Mouse (Mus musculus) neural tube, embryonic 15.5 days (tissue): Measurements from ENCODE around the gene Ushbp1. TPM values are rescaled to one million over a fixed set of nuclear protein-coding genes. Genes with fewer than 3 reads are reported as not detected.
A peak's percentile ranks its signal among the peaks of the same experiment; 100 is the strongest.

ENCODE experiments used
- ATAC-seq: fragments of 200-750 bp; cut with Nextera tagmentation; 2 replicates; pipeline ENCODE4 v1.8.0; 2017; ENCODE audit warnings: mild to moderate bottlenecking, moderate TSS enrichment, moderate library complexity; ENCODE audit not compliant: low FRiP score
- H3K27ac ChIP-seq: fragments of 300-500 bp; sonication (generic); replicated peaks from 2 replicates; pipeline ENCODE4 v1.5.1; 2015; ENCODE audit warnings: mild to moderate bottlenecking, inconsistent platforms
- H3K27me3 ChIP-seq: fragments of 300-500 bp; sonication (generic); replicated peaks from 2 replicates; pipeline ENCODE4 v1.6.1; 2015; ENCODE audit warnings: inconsistent platforms
- H3K36me3 ChIP-seq: fragments of 300-500 bp; sonication (generic); 2 replicates; pipeline ENCODE4 v1.6.1; 2015; ENCODE audit warnings: inconsistent platforms
- H3K4me1 ChIP-seq: fragments of 300-500 bp; sonication (generic); 2 replicates; pipeline ENCODE4 v1.6.1; 2015; ENCODE audit warnings: inconsistent platforms
- H3K4me2 ChIP-seq: fragments of 300-500 bp; sonication (generic); 2 replicates; pipeline ENCODE4 v1.6.1; 2015; ENCODE audit warnings: inconsistent platforms, mild to moderate bottlenecking, moderate library complexity
- H3K4me3 ChIP-seq: fragments of 300-500 bp; sonication (generic); replicated peaks from 2 replicates; pipeline ENCODE4 v1.5.1; 2015; ENCODE audit warnings: mild to moderate bottlenecking, inconsistent platforms
- H3K9ac ChIP-seq: fragments of 300-500 bp; sonication (generic); replicated peaks from 2 replicates; pipeline ENCODE4 v1.6.1; 2015; ENCODE audit warnings: mild to moderate bottlenecking, inconsistent platforms
- H3K9me3 ChIP-seq: fragments of 300-500 bp; sonication (generic); replicated peaks from 2 replicates; pipeline ENCODE4 v1.6.1; 2016; ENCODE audit warnings: inconsistent platforms
- WGBS: fragments of 180-500 bp; shearing (Covaris S2); methylation state at CpG from one replicate; pipeline ENCODE4 v1.1.7; 2015; ENCODE audit warnings: mixed read lengths; 5-methylcytosine and 5-hydroxymethylcytosine counted together
- polyA plus RNA-seq: library from polyadenylated mRNA; unstranded; fragments of >200 nt; fragmentation: Nextera tagmentation; extraction: Ambion mirVana; gene quantifications from 2 replicates; pipeline ENCODE4 v1.2.1, GENCODE M21; 2015

The Ushbp1 gene
- polyA plus RNA-seq, 1 experiment from 2014 or later = 7.0 TPM

DNA sequence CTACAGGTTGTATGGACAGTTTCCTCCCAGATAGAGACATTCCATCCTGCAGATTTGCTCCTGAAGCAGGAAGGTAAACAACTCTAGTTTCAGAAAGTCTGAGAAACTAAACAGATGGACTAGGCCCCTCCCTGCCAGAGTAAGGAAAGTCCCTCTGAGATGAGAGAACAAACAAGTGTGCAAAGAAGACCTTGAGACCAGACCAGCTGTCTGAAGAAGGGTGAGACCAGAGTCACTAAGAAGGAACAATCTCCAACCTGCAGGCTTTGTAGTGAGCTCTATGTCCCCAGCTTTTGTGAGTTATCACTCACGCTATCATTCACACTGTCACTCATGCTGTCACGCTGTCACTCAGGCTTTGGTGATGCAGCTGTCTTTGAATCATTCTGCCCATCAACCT is 3.9 kb downstream of the Ushbp1 start:
- Histone ChIP-seq H3K9me3 (no peaks in the 10 kb centered on the region), H3K27me3 (no peaks in the 10 kb centered on the region), H3K4me3 (no peak overlapping the region), H3K9ac (no peak overlapping the region), H3K4me2 (no peak overlapping the region), H3K4me1 (peaks cover 5% of the 10 kb centered on the region; the same call in 1 of the 2 replicates), H3K27ac (no peak overlapping the region), H3K36me3 (no peaks in the 10 kb centered on the region)
- WGBS = 94% methylated on average over 2 of the region's 2 CpGs
- no peak for ATAC-seq

DNA sequence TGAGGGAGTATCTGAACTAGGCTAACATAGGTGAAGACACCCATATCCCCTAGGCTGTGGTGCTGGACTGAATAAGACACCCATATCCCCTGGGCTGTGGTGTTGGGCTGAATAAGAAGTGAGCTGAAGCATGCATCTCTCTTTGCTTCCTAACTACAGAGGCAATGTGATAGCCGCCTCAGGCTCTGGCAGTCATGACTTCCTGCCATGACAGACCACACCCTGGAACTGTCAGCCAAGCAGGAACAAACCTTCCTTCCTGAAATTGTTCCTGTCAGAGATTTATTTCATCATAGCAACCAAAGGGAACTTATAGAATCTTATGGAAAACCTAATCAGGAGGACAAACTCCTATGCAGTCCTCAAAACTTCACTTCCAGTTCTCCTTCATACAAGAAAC is 7.3 kb downstream of the Ushbp1 start:
- no peaks in the 10 kb centered on the region for H3K9me3 ChIP-seq
- no peaks in the 10 kb centered on the region for H3K4me1 ChIP-seq
- H3K9ac ChIP-seq = no peak overlapping the region
- WGBS = 85% methylated on average over 1 of the region's 1 CpGs
- no peak for ATAC-seq
- no peak overlapping the region for H3K4me3 ChIP-seq
- no peaks in the 10 kb centered on the region for H3K27me3 ChIP-seq
- H3K36me3 ChIP-seq = no peaks in the 10 kb centered on the region
- H3K4me2 ChIP-seq = no peak overlapping the region
- no peak overlapping the region for H3K27ac ChIP-seq

DNA sequence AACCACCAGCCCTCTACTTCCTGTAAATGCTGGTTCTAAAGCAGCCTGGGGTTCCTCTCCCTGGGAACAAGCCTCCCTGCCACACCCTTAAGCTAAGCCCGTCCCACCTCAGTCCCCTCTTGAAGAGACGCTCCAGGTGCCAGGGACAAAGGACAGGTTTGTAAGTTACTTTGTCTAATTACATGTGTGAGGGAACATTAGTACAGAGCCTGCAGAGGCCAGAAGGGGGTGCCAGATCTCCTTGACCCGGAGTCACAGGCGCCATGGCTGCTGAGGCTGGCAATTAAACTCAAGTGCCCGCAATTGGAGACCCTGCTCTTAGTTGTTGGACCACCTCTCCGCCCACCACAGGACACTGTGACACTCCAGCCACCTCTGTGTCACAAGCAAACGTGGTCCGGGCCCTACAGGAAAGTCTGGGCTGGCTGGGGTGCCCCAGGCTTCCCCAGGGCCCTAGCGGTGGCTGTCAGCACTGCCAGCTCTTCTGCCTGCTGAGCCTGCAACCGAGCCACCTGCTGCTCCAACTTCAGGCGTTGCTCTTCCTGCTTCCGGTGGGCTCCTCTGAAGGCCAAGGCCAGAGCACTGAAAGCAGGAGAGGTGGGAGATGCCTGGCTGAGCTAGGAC is 10.3 kb downstream of the Ushbp1 start:
- Histone ChIP-seq H3K36me3 (no peaks in the 10 kb centered on the region), H3K4me1 (peaks cover 19% of the 10 kb centered on the region), H3K4me3 (no peak overlapping the region), H3K9ac (no peak overlapping the region), H3K27ac (no peak overlapping the region), H3K4me2 (no peak overlapping the region), H3K9me3 (no peaks in the 10 kb centered on the region), H3K27me3 (no peaks in the 10 kb centered on the region)
- WGBS = 71% methylated on average over 12 of the region's 12 CpGs
- ATAC-seq = no peak

DNA sequence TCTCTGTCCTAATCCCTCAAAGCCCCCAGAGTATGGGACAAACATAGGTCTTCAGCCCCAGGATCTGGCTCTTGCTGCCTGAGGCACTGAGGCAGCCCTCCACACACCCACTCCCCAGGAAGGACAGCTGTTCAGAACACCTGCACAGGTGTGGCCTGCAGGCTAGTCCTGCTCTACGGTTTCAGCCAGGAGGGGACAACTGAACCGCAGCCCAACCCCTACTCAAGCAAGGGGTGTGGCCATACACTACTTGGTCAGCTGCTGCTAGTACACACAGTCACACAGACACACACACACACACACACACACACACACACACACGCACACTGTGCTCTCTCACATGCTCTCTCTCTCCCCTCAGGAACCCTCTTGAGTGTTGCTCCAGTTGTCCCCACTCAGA is 11.7 kb downstream of the Ushbp1 start:
- WGBS = 60% methylated on average over 3 of the region's 3 CpGs
- no peak for ATAC-seq

GRCm38 (mm10) chr8:71383396-71383795 is 12.2 kb downstream of the Ushbp1 start:
- no peak overlapping the region for H3K4me3 ChIP-seq
- no peak for ATAC-seq
- H3K27ac ChIP-seq = no peak overlapping the region
- no peaks in the 10 kb centered on the region for H3K36me3 ChIP-seq
- no peaks in the 10 kb centered on the region for H3K27me3 ChIP-seq
- H3K4me2 ChIP-seq = 0 out of 2 replicates have a peak overlapping the region, but pooled peaks have one; percentile 99
- H3K9me3 ChIP-seq = no peaks in the 10 kb centered on the region
- 14% methylated on average over 12 of the region's 12 CpGs for WGBS
- no peak overlapping the region for H3K9ac ChIP-seq
- H3K4me1 ChIP-seq = peaks cover 38% of the 10 kb centered on the region

More for the DNA sequence above, 11.7 kb downstream of the Ushbp1 start:
- Histone ChIP-seq H3K27ac (no peak overlapping the region), H3K36me3 (no peaks in the 10 kb centered on the region), H3K4me3 (no peak overlapping the region), H3K27me3 (no peaks in the 10 kb centered on the region), H3K4me2 (no peak overlapping the region), H3K4me1 (peaks cover 33% of the 10 kb centered on the region), H3K9ac (no peak overlapping the region), H3K9me3 (no peaks in the 10 kb centered on the region)

DNA sequence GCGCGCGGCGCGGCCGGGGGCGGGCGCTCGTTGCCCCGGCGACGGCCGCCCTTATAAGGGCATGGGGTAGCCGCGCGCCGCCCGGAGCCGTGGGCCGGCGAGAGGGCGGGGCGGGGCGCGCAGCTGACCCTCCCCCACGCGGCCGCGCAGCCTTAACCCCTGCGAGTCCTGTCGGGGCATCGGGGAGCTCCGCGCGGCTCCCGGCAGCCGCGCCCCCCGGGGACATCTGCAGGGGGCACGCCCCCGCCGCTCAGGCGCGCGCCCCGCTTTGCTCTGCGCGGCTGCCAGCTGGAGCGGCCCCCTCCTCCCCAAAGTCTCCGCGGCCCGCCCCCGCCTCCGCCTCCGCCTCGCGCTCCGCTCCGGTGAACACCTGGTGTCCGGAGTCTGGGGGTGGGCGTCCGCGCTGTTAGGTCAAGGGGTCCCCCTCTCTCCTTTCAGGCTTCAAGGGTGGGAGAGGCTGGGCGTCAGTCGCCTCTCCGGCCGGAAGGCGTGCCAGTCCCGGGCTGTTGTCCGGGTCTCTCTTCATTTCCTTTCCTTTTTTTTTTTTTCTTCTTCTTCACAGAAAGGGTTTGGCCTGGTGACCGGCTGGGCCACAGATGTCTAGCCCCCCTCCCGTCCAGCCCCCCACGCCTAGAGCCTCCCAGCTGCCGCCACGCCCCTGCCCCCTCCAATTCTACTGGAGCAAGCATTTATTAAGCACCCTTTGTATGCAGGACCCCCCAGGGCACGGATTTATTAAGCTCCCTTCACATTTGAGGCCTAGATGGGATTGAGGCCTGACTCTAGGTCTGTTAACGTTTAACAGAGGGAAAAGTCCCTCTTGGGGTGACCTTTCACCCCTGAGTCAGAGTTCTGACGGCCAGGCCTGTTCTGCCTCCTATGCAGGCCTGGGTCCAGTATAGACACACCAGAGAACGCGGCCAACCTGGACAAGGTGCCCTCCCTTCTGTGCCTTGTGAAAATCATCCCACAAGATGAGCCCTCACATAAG is 13.3 kb downstream of the Ushbp1 start:
- Histone ChIP-seq H3K4me1 (peaks cover 42% of the 10 kb centered on the region), H3K27ac (peak overlapping the region; percentile 81), H3K4me3 (peak overlapping the region; percentile 70), H3K9ac (peak overlapping the region; percentile 72), H3K36me3 (peaks cover 3% of the 10 kb centered on the region; the same call in 1 of the 2 replicates), H3K4me2 (peak overlapping the region; percentile 99), H3K27me3 (no peaks in the 10 kb centered on the region), H3K9me3 (no peaks in the 10 kb centered on the region)
- ATAC-seq = peak; percentile 86
- 1% methylated on average over 60 of the region's 80 CpGs for WGBS

GRCm38 (mm10) chr8:71381421-71381970 is 14.1 kb downstream of the Ushbp1 start, which contains the start of gene Nr2f6:
Nr2f6 (minus strand) TSS chr8:71381960.
- peaks cover 48% of the 10 kb centered on the region for H3K4me1 ChIP-seq
- under 1% methylated on average over 80 of the region's 89 CpGs for WGBS
- peak within 1 kb of the TSS; percentile 72 for H3K9ac ChIP-seq
- peak within 1 kb of the TSS; percentile 70 for H3K4me3 ChIP-seq
- peaks cover 7% of the 10 kb centered on the region; the same call in 1 of the 2 replicates for H3K36me3 ChIP-seq
- no peaks in the 10 kb centered on the region for H3K27me3 ChIP-seq
- no peaks in the 10 kb centered on the region for H3K9me3 ChIP-seq
- H3K27ac ChIP-seq = peak within 1 kb of the TSS; percentile 81
- H3K4me2 ChIP-seq = peak within 1 kb of the TSS; percentile 99
- ATAC-seq = peak; percentile 56; the same call in 1 of the 2 replicates

DNA sequence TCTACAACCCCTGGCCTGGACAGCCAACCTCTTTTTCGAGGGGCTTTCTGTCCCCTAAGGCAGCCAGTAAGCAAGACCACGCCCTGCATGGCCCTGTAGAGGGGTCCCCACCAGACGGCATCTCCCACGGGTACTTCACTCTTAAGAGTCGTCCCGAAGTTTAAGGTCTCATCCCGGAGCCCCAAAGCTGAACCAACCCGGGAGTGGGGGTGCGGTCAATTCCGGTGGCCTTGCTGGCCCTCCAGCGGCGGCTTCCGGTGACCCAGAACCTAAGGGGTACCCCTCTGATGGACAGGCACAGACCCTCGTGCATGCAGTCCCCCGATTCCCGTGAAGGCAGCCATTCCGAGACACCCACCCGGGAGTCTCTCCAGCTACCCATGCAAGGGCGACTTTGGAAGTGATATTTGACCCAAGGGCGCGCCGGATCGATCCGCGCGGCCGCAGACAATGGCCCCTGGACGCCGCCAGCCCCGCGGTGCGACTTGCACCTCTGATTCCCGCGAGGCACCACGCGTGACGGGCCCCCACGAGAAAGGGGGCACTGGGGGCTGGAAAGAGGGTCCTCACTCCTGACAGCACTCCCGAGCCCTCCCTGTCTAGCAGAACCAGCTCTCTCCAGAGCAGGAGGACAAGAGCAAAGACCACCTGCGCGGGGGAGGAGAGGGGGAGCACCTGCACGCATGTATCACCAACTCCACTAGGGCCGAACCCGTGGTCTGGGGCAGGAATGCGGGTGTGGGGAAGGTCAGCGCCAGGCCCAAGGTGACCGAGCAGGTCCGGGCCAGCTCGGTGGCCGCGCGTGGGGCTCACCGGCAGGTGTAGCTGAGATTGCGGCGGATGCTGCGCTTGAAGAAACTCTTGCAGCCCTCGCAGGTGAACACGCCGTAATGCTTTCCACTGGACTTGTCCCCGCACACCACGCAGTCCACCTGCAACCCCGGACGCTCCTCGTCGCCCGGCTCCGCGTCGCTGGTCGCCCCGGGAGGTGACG is 15.1 kb downstream of the Ushbp1 start:
- Histone ChIP-seq H3K9me3 (no peaks in the 10 kb centered on the region), H3K27ac (no peak overlapping the region), H3K27me3 (no peaks in the 10 kb centered on the region), H3K4me3 (peak overlapping the region; percentile 70), H3K4me2 (peak overlapping the region; percentile 99), H3K9ac (peak overlapping the region; percentile 72), H3K4me1 (peaks cover 59% of the 10 kb centered on the region), H3K36me3 (peaks cover 7% of the 10 kb centered on the region; the same call in 1 of the 2 replicates)
- ATAC-seq = no peak
- 1% methylated on average over 72 of the region's 72 CpGs for WGBS

GRCm38 (mm10) chr8:71379512-71380075 is 16.0 kb downstream of the Ushbp1 start:
- no peaks in the 10 kb centered on the region for H3K9me3 ChIP-seq
- 45% methylated on average over 3 of the region's 3 CpGs for WGBS
- peak overlapping the region; percentile 72 for H3K9ac ChIP-seq
- H3K4me2 ChIP-seq = peak overlapping the region; percentile 99
- no peak for ATAC-seq
- H3K27ac ChIP-seq = no peak overlapping the region
- H3K27me3 ChIP-seq = no peaks in the 10 kb centered on the region
- H3K4me1 ChIP-seq = peaks cover 66% of the 10 kb centered on the region
- peaks cover 9% of the 10 kb centered on the region for H3K36me3 ChIP-seq
- peak overlapping the region; percentile 70 for H3K4me3 ChIP-seq

GRCm38 (mm10) chr8:71379008-71379407 is 16.6 kb downstream of the Ushbp1 start:
- H3K27me3 ChIP-seq = no peaks in the 10 kb centered on the region
- peak overlapping the region; percentile 70 for H3K4me3 ChIP-seq
- peaks cover 15% of the 10 kb centered on the region for H3K36me3 ChIP-seq
- no peaks in the 10 kb centered on the region for H3K9me3 ChIP-seq
- H3K9ac ChIP-seq = no peak overlapping the region; the same call in 1 of the 2 replicates
- ATAC-seq = no peak
- peaks cover 68% of the 10 kb centered on the region for H3K4me1 ChIP-seq
- no peak overlapping the region for H3K27ac ChIP-seq
- 25% methylated on average over 4 of the region's 4 CpGs for WGBS
- H3K4me2 ChIP-seq = peak overlapping the region; percentile 99
